Mouse (Mus musculus) forebrain, embryonic 15.5 days (tissue): ENCODE data around the gene Bglap2. TPM values are rescaled to one million over a fixed set of nuclear protein-coding genes. Genes with fewer than 3 reads are reported as not detected.
A peak's percentile ranks its signal among the peaks of the same experiment; 100 is the strongest.
"Not testable (repeated sequence)": the region's sequence is repeated elsewhere in the genome, so short reads cannot be mapped to it uniquely, and the experiment has no call there.

Experiments used
- ATAC-seq: fragments of 200-750 bp; cut with Nextera tagmentation; replicated peaks from 2 replicates; pipeline ENCODE4 v1.8.0; 2017; ENCODE audit warnings: mild to moderate bottlenecking, moderate TSS enrichment, moderate library complexity
- H3K27ac ChIP-seq: fragments of 300-500 bp; sonication (generic); replicated peaks from 2 replicates; pipeline ENCODE4 v1.5.1; 2015; ENCODE audit warnings: mild to moderate bottlenecking, inconsistent platforms
- H3K27me3 ChIP-seq: fragments of 300-500 bp; sonication (generic); 2 replicates; pipeline ENCODE4 v1.6.1; 2015; ENCODE audit warnings: inconsistent platforms
- H3K36me3 ChIP-seq: fragments of 300-500 bp; sonication (generic); 2 replicates; pipeline ENCODE4 v1.6.1; 2015; ENCODE audit warnings: mild to moderate bottlenecking, inconsistent platforms
- H3K4me1 ChIP-seq: fragments of 300-500 bp; sonication (generic); 2 replicates; pipeline ENCODE4 v1.6.1; 2015; ENCODE audit warnings: inconsistent platforms
- H3K4me2 ChIP-seq: fragments of 300-500 bp; sonication (generic); replicated peaks from 2 replicates; pipeline ENCODE4 v1.6.1; 2015; ENCODE audit warnings: mild to moderate bottlenecking, inconsistent platforms
- H3K4me3 ChIP-seq: fragments of 300-500 bp; sonication (generic); 2 replicates; pipeline ENCODE4 v1.5.1; 2015; ENCODE audit warnings: mild to moderate bottlenecking, inconsistent platforms
- H3K9ac ChIP-seq: fragments of 300-500 bp; sonication (generic); replicated peaks from 2 replicates; pipeline ENCODE4 v1.6.1; 2015; ENCODE audit warnings: mild to moderate bottlenecking, inconsistent platforms
- H3K9me3 ChIP-seq: fragments of 300-500 bp; sonication (generic); 2 replicates; pipeline ENCODE4 v1.6.1; 2016; ENCODE audit warnings: inconsistent platforms
- WGBS: fragments of 180-500 bp; shearing (Covaris S2); methylation state at CpG from one replicate; pipeline ENCODE4 v1.1.7; 2015; ENCODE audit warnings: mixed read lengths; 5-methylcytosine and 5-hydroxymethylcytosine counted together
- polyA plus RNA-seq: library from polyadenylated mRNA; unstranded; fragments of >200 nt; fragmentation: Nextera tagmentation; extraction: Ambion mirVana; gene quantifications from 2 replicates; pipeline ENCODE4 v1.2.1, GENCODE M21; 2015

Gene Bglap2
- not detected in 2 replicates for polyA plus RNA-seq

DNA sequence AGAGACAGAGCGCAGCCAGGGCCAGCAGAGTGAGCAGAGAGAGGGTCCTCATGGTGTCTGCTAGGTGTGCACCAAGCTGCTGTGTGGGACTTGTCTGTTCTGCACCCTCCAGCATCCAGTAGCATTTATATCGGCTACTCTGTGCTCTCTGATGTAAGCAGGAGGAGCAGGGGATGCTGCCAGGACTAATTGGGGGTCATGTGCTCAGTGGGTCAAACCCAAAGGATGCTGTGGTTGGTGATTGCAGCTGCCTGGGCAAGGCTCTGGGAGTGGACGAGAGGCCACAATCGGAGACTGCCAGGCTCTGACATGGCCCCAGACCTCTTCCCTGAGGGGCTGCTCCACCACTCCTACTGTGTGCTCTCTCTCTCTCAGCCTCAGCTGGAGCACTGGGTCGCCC, at the start of gene Bglap2:
Gene Bglap2, minus strand, starts transcription at position 101 of the 400 bp plus-strand sequence.
- WGBS = 83% methylated on average over 5 of the region's 5 CpGs
- H3K4me2 ChIP-seq, H3K9ac ChIP-seq, H3K27ac ChIP-seq, ATAC-seq, H3K4me3 ChIP-seq, H3K36me3 ChIP-seq, H3K9me3 ChIP-seq, H3K27me3 ChIP-seq, H3K4me1 ChIP-seq: not testable (repeated sequence)

DNA sequence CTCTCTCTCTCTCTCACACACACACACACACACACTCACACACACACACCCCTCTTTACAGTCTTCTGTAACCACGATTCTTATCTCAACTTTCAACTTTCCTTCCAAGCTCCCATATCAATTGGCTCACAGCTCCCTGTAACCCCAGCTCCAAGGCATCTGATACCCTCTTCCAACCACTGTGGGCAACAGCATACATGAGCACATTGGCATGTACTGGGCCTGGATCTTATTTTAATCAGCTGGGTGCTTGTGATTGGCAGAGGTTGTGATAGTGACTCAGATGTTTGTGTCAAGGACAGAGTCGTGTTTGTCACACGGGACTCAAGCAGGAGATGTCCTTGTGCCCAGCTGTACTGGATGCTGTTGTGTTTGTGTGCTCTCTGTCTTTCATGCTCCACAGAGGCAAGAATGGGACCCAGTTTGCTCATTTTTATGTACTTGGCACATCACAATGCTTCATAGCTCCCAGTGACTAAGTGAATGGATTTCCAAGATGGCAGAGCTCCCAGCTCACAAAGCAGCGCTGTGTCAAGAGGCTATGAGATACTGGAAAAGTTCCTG, 48.9 kb upstream of the Bglap2 start:
- no peaks in the 10 kb centered on the region for H3K27me3 ChIP-seq
- WGBS = 84% methylated on average over 4 of the region's 4 CpGs
- H3K27ac ChIP-seq = no peak overlapping the region
- H3K9me3 ChIP-seq = no peaks in the 10 kb centered on the region
- no peak overlapping the region for H3K4me3 ChIP-seq
- no peak for ATAC-seq
- peaks cover 21% of the 10 kb centered on the region for H3K4me1 ChIP-seq
- no peak overlapping the region for H3K9ac ChIP-seq
- no peaks in the 10 kb centered on the region for H3K36me3 ChIP-seq
- no peak overlapping the region for H3K4me2 ChIP-seq

DNA sequence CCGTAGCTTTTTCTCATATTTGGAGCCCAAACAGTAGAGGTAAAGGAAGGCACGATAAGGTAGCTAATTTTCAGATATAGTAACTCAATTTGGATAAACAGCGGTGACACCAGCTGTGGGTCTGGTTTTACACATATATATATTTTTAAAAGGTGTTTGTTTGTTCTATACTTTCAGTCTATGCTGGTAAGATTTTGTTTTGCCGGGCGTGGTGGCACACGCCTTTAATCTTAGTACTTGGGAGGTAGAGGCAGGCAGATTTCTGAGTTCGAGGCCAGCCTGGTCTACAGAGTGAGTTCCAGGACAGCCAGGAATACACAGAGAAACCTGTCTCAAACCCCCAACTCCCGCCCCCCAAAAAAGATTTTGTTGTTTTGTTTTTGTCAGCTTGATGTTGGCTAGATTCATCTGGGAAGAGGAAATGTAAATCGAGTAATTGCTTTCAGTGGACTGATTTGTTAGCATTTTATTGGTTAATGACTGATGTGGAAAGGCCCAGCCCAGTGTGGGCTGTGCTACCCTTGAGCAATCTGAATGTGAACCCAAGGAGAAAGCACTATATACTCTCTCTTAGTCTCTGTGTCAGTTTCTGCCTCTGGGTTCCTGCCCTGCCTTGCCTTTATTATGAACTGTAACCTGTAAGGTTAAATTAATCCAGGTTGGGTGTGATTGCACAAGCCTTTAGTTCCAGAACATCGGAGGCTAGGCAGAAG, 47.4 kb upstream of the Bglap2 start:
- Histone ChIP-seq H3K27me3 (no peaks in the 10 kb centered on the region), H3K9ac (no peak overlapping the region), H3K36me3 (peaks cover 3% of the 10 kb centered on the region), H3K4me2 (peak overlapping the region; percentile 84), H3K27ac (no peak overlapping the region), H3K4me1 (peaks cover 28% of the 10 kb centered on the region), H3K4me3 (no peak overlapping the region), H3K9me3 (no peaks in the 10 kb centered on the region)
- ATAC-seq = no peak
- WGBS = 87% methylated on average over 10 of the region's 10 CpGs

DNA sequence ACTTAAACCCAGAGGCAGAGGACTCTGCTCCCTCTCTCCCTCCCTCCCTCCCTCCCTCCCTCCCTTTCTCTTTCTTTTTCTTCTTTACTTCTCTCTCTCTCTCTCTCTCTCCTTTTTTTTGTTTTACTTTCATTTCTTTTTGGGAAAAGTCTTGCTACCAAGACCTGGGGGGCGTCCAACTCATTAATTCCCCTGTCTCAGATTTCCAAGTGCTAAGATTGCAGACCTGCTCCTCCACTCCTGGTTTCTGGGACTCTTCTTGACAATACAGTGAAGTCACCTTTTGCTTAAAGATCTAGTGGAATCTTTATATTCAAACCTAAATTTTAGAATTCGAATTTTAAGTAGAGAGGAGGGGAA, 46.8 kb upstream of the Bglap2 start:
- no peak for ATAC-seq

DNA sequence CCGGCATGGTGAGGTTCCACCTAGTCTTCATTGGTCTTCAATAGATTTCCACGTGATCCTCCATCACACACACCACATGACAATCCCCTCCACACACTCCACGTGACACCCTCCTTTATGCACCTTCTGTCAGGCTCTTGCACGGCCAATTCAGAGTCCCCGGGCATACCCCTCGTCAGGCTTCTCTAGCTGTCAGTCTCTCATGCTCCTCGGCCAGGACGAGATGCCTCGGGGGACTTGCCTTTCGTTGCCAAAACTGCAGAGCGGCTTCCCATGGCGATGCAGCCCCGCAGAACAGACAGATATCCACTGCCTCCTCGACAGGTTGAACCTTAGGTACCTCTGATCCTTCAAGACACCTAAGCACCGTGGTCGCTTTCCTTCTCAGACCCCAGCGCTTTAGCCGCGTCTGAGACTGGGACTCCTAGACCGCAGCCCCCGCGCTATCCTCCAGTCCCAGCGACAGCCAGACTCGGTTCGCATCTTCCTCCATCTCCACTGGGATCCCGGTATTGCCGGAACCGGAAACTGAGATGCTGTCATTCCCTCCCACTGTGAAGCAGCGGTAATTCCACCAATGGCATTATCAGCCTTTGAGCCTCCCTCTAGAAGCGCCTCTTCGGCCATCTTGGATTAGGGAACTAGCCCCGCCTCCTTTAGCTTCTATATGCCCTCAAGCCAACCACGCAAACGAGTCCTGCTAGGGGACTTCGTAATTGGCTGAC, 46.3 kb upstream of the Bglap2 start, which contains the start of gene Slc25a44:
Gene Slc25a44, minus strand, starts transcription at position 535 of the 725 bp plus-strand sequence.
- under 1% methylated on average over 35 of the region's 35 CpGs for WGBS
- H3K9ac ChIP-seq = peak within 1 kb of the TSS; percentile 67
- ATAC-seq = peak; percentile 98

More for the DNA sequence above, 46.8 kb upstream of the Bglap2 start:
- Histone ChIP-seq H3K4me2 (peak overlapping the region; percentile 84), H3K4me1 (peaks cover 28% of the 10 kb centered on the region), H3K4me3 (peak overlapping the region; percentile 79), H3K36me3 (peaks cover 8% of the 10 kb centered on the region), H3K9ac (no peak overlapping the region), H3K9me3 (no peaks in the 10 kb centered on the region), H3K27me3 (no peaks in the 10 kb centered on the region), H3K27ac (peak overlapping the region; percentile 79; the same call in 1 of the 2 replicates)
- 2% methylated on average over 2 of the region's 2 CpGs for WGBS

DNA sequence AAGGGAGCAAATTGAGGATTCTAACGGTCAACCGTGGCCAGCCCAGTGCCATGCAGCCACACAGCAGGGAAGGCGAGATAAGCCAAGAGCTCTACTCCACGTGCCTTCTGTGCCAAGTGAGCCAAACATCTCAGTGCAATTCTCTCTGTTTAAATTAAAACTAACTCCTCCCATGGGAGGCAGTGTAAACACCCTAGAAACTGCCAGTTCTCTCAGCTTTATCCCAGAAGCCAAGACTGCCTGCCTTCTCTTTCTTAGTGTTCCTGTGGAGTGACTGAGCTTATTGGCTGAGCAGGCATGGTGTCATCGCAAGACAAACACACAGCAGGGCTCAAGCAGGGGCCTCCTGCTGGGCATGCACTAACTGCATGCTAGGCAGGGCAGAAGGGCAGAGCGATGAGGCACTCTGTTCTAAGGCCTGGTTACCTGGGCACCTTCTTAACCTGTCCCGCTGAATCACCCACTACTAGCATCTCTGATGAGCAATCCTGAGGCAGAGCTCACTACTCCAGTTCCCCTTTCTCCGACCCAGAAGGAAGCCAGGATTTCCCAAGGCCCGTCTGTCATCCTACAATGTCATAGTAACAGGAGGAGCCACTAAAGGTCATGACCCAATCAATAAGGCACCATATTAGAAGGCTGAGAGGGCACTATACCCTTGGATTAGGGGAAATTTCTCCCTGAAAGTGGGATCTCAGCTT, 43.7 kb upstream of the Bglap2 start:
- no peaks in the 10 kb centered on the region for H3K9me3 ChIP-seq
- no peak overlapping the region for H3K4me3 ChIP-seq
- ATAC-seq = no peak
- H3K4me2 ChIP-seq = no peak overlapping the region
- peaks cover 38% of the 10 kb centered on the region for H3K4me1 ChIP-seq
- H3K36me3 ChIP-seq = peaks cover 31% of the 10 kb centered on the region
- WGBS = 33% methylated on average over 9 of the region's 9 CpGs
- no peaks in the 10 kb centered on the region for H3K27me3 ChIP-seq
- 0 out of 2 replicates have a peak overlapping the region, but pooled peaks have one; percentile 14 for H3K9ac ChIP-seq
- H3K27ac ChIP-seq = peak overlapping the region; percentile 8; the same call in 1 of the 2 replicates

More for the DNA sequence above, 46.3 kb upstream of the Bglap2 start, which contains the start of gene Slc25a44:
- H3K27ac ChIP-seq = peak within 1 kb of the TSS; percentile 79
- no peaks in the 10 kb centered on the region for H3K9me3 ChIP-seq
- no peaks in the 10 kb centered on the region for H3K27me3 ChIP-seq
- peak within 1 kb of the TSS; percentile 79 for H3K4me3 ChIP-seq
- H3K4me2 ChIP-seq = peak within 1 kb of the TSS; percentile 84
- H3K4me1 ChIP-seq = peaks cover 28% of the 10 kb centered on the region
- peaks cover 12% of the 10 kb centered on the region for H3K36me3 ChIP-seq

DNA sequence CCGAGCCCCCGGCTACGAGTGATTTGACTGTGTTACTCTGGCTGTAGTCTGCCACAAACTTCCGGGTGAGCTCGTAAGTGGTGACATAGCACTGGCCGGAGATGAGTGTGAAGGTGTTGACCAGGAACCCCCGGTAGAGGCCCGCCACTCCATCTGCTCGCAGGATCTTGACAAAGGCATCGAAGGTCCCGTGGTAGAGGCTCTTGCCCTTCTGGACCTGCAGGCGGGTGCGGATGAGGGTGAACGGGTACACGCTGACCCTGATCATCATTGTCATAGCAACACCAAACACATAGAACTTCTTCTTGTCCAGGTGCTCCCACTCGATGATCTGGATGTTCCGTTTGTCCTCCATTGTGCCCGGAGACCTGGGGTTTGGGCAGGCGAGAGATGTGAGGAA, 42.3 kb upstream of the Bglap2 start:
- peaks cover 38% of the 10 kb centered on the region for H3K4me1 ChIP-seq
- no peak overlapping the region for H3K4me2 ChIP-seq
- H3K9ac ChIP-seq = no peak overlapping the region
- H3K4me3 ChIP-seq = no peak overlapping the region
- H3K9me3 ChIP-seq = no peaks in the 10 kb centered on the region
- no peak for ATAC-seq
- peaks cover 42% of the 10 kb centered on the region for H3K36me3 ChIP-seq
- no peaks in the 10 kb centered on the region for H3K27me3 ChIP-seq
- 94% methylated on average over 19 of the region's 19 CpGs for WGBS
- no peak overlapping the region for H3K27ac ChIP-seq

DNA sequence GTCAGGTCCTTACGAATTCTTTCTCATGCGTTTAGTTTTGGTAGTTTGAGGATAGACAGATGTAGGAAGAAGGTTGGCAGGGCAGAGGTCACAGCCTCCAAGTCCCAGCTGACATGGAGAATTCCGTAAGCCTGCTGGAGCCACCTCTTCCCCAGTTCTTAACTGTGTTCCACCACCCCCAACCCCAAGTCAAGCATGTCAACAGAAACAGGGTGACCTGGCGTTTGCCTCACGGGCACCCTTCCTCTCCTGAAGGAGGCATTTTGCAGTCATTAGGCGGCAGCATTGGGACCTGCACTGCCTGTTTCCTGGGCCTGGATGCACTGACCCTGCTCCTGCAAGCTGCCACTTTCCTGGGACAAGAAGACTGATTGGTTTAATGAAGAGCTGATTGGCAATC, 39.5 kb upstream of the Bglap2 start:
- Histone ChIP-seq H3K9me3 (no peaks in the 10 kb centered on the region), H3K4me3 (no peak overlapping the region), H3K4me1 (peaks cover 23% of the 10 kb centered on the region), H3K27ac (no peak overlapping the region), H3K36me3 (peaks cover 50% of the 10 kb centered on the region), H3K27me3 (no peaks in the 10 kb centered on the region), H3K9ac (no peak overlapping the region), H3K4me2 (no peak overlapping the region)
- 86% methylated on average over 6 of the region's 6 CpGs for WGBS
- ATAC-seq = no peak

DNA sequence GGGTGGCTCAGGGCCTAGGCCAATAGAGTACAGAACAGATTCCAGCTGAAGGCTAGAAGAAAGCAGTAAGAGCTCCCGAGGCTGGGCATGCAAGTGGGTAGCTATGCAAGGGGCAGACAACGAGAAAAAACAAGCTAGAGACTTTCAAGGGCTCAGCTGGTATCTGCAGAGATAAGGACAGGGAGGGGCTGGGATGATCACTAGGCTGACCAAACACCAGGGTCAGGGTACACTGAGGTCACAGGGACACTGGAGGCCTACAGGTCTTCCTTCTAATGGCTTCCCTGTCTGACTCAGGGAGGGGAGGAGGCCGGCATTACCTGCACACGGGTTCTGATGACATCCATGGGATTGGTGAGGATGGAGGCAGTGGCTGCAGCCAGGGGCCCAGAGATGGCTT, 37.2 kb upstream of the Bglap2 start:
- no peaks in the 10 kb centered on the region for H3K27me3 ChIP-seq
- 89% methylated on average over 4 of the region's 4 CpGs for WGBS
- peaks cover 12% of the 10 kb centered on the region for H3K4me1 ChIP-seq
- no peak overlapping the region for H3K27ac ChIP-seq
- ATAC-seq = no peak
- H3K9me3 ChIP-seq = no peaks in the 10 kb centered on the region
- H3K4me2 ChIP-seq = no peak overlapping the region
- peaks cover 55% of the 10 kb centered on the region for H3K36me3 ChIP-seq
- no peak overlapping the region for H3K4me3 ChIP-seq
- H3K9ac ChIP-seq = no peak overlapping the region

DNA sequence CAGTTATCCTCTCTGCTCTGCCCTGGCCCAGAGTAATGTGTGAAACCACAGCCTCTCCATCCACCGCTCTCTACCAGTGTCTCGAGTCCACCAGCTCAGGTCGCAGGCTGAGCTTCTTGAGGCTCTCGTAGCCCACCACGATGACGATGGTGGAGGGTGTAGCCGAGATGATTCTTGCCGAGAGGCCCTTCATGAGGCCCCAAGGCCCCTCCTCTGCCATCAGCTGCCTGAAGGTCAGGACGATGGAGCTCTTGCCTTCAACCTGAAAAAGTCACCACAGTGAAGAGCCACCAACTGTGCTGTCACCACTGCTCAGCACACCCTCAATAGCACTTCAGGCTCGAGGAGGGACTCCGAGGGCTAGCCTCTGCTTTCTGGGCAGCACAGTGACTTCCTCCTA, 34.1 kb upstream of the Bglap2 start:
- H3K36me3 ChIP-seq = peaks cover 30% of the 10 kb centered on the region
- ATAC-seq = no peak

DNA sequence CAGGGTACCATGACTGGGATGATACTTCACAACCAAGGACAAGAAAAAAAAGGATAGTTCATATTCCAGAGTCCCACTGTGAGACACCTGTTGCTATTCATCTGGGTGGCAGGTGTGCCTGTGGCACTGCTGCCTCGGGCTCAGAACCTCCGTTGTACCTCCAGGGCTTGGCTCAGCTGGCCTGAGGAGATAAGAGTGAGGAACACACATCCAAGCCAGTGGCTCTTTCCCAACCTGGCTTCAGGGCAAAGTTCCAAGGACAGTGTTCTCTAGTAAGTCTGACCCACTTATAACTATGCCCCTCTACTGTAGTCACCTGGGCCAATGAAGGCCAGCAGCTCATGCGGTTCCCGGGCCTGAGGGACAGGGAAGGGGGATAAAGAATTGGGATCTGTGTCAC, 33.2 kb upstream of the Bglap2 start:
- H3K4me1 ChIP-seq = peaks cover 21% of the 10 kb centered on the region
- H3K4me3 ChIP-seq = no peak overlapping the region
- H3K9ac ChIP-seq = no peak overlapping the region
- WGBS = 91% methylated on average over 4 of the region's 4 CpGs
- no peaks in the 10 kb centered on the region for H3K27me3 ChIP-seq
- no peak overlapping the region for H3K4me2 ChIP-seq
- H3K36me3 ChIP-seq = peaks cover 27% of the 10 kb centered on the region
- ATAC-seq = no peak
- H3K27ac ChIP-seq = no peak overlapping the region
- no peaks in the 10 kb centered on the region for H3K9me3 ChIP-seq

More for the DNA sequence above, 34.1 kb upstream of the Bglap2 start:
- H3K9ac ChIP-seq = no peak overlapping the region
- H3K27me3 ChIP-seq = no peaks in the 10 kb centered on the region
- no peak overlapping the region for H3K4me3 ChIP-seq
- WGBS = 92% methylated on average over 11 of the region's 11 CpGs
- H3K4me1 ChIP-seq = peaks cover 21% of the 10 kb centered on the region
- H3K27ac ChIP-seq = no peak overlapping the region
- H3K4me2 ChIP-seq = no peak overlapping the region
- no peaks in the 10 kb centered on the region for H3K9me3 ChIP-seq
